Mouse (Mus musculus) liver, postnatal 0 days (tissue): ENCODE results near the gene Mgat1.
"Not testable (repeated sequence)": the region's sequence is repeated elsewhere in the genome, so short reads cannot be mapped to it uniquely, and the experiment has no call there.

Experiments
- CTCF ChIP-seq: sonication (generic); IDR thresholded peaks from 2 replicates; pipeline ENCODE4 v1.5.1; 2016; ENCODE audit warnings: antibody characterized with exemption, low read depth
- EP300 ChIP-seq: IDR thresholded peaks from 2 replicates; pipeline ENCODE4 v1.6.1; 2016; ENCODE audit warnings: antibody characterized with exemption, low read depth, mild to moderate bottlenecking

- not testable (repeated sequence) for TF ChIP-seq CTCF, EP300
Observed at GRCm38 (mm10) chr11:49284982-49285381, 41.0 kb downstream of the Mgat1 start, which contains the start of gene Olfr1392.
